In the genomic region with DNA sequence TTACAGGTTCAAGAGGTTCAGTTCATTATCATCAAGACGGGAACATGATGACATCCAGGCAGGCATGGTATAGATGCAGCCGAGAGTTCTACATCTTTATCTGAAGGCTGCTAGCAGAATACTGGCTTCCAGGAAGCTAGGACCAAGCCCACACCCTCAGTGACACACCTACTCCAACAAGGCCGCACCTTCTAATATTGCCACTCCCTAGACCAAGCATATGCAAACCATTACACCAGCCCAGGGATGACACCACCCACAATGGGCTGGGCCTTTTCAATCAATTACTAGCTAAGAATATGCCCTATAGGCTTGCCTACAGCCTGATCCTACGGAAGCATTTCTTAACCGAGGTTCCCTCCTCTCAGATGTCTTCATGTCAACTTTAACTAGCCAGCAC, we compare ENCODE assay signal across 19 mouse cellular contexts. TPM values are rescaled to one million over a fixed set of nuclear protein-coding genes. Genes with fewer than 3 reads are reported as not detected.
DNase-seq lines count a peak whose midpoint lies in the region; ATAC-seq and TF ChIP-seq lines count a peak whose summit lies in the region.
"Had no signal": no experiment of that assay in that cellular context is flagged by ENCODE, and none has a peak within 500 bp of the region (broad histone marks: within the 10 kb centered on the region; RNA-seq: fewer than 3 reads in every experiment).

No protein-coding gene starts in this region.

- peak; percentile 59 for DNase-seq in MEL (ENCODE audit: low read depth, low spot score)
- DNase-seq in intestine, embryonic 14.5 days (ENCODE audit: low spot score) = no peak
- DNase-seq in liver, embryonic 13.5 days = peak; percentile 37
- no peak for DNase-seq in yolk sac, embryonic 10.5 days (ENCODE audit: low spot score)
- no peak for DNase-seq in layer of hippocampus, adult 11-12 months (ENCODE audit: low spot score)
- DNase-seq in layer of hippocampus, adult 8-10 months (ENCODE audit: low spot score in 2 of 2) = no peak
- DNase-seq: cerebellum, adult 9-11 months; lung, adult 18-20 months had no signal

- H3K79me2 ChIP-seq in MEL (ENCODE audit: control insufficient read depth, insufficient read depth, low read length, poor library complexity) = no peaks in the 10 kb centered on the region

- no peaks in the 10 kb centered on the region for H3K9me3 ChIP-seq in MEL (replicated peaks; ENCODE audit: insufficient read depth, low read length)
- H3K9me3 ChIP-seq in intestine, embryonic 14.5 days (ENCODE audit: control insufficient read depth, low read length) = no peaks in the 10 kb centered on the region
- 0 out of 2 replicates have a peak, but pooled peaks cover 4% of the 10 kb centered on the region for H3K9me3 ChIP-seq in liver, embryonic 13.5 days (replicated peaks)
- H3K9me3 ChIP-seq in stomach, embryonic 15.5 days = no peaks in the 10 kb centered on the region
- H3K9me3 ChIP-seq: embryonic facial prominence, embryonic 12.5 days; forebrain, embryonic 13.5 days; hindbrain, embryonic 12.5 days; limb, embryonic 10.5 days had no signal

- TF ChIP-seq RAD21 in MEL (IDR thresholded peaks at IDR 0.05; ENCODE audit: low read depth, low read length) = no peak

- H3K27me3 ChIP-seq in MEL (ENCODE audit: control insufficient read depth in 1 of 2, insufficient read depth in 2 of 2, low read length in 2 of 2) = no peaks in the 10 kb centered on the region
- no peaks in the 10 kb centered on the region for H3K27me3 ChIP-seq in intestine, embryonic 14.5 days (replicated peaks; ENCODE audit: control insufficient read depth, insufficient read depth, low read length)
- H3K27me3 ChIP-seq in liver, embryonic 13.5 days = peaks cover 19% of the 10 kb centered on the region
- no peaks in the 10 kb centered on the region for H3K27me3 ChIP-seq in stomach, embryonic 15.5 days (replicated peaks)
- H3K27me3 ChIP-seq: forebrain, embryonic 13.5 days had no signal

- H3K4me3 ChIP-seq in MEL (ENCODE audit: control insufficient read depth in 1 of 2, insufficient read depth in 1 of 2, low read depth in 2 of 2, low read length in 2 of 2) = no peak overlapping the region
- no peak overlapping the region for H3K4me3 ChIP-seq in intestine, embryonic 14.5 days (ENCODE audit: low read depth, low read length)
- no peak overlapping the region for H3K4me3 ChIP-seq in liver, embryonic 13.5 days (replicated peaks)
- no peak overlapping the region for H3K4me3 ChIP-seq in stomach, embryonic 15.5 days (replicated peaks)
- H3K4me3 ChIP-seq: embryonic facial prominence, embryonic 12.5 days; erythroblast, embryonic 14.5 days; forebrain, embryonic 13.5 days; hindbrain, embryonic 12.5 days; left cerebral cortex, adult 2 months; limb, embryonic 10.5 days had no signal

- no peak overlapping the region for H3K27ac ChIP-seq in MEL (ENCODE audit: control insufficient read depth, low read depth, low read length)
- H3K27ac ChIP-seq in intestine, embryonic 14.5 days (ENCODE audit: low read depth) = no peak overlapping the region
- H3K27ac ChIP-seq in liver, embryonic 13.5 days = no peak overlapping the region
- H3K27ac ChIP-seq in stomach, embryonic 15.5 days = no peak overlapping the region
- H3K27ac ChIP-seq: embryonic facial prominence, embryonic 12.5 days; forebrain, embryonic 13.5 days; hindbrain, embryonic 12.5 days; kidney, postnatal 0 days; left cerebral cortex, adult 2 months; limb, embryonic 10.5 days had no signal

- no peak for TF ChIP-seq POLR2A in MEL (IDR thresholded peaks at IDR 0.05; ENCODE audit: control insufficient read depth in 1 of 2, insufficient read depth in 1 of 2, low read depth in 1 of 2, low read length in 2 of 2, poor library complexity in 1 of 2)

- peaks cover 0 to 6% of the 10 kb centered on the region in 2 experiments; a peak in 2 of 4 replicates for H3K4me1 ChIP-seq in MEL (ENCODE audit: control insufficient read depth in 1 of 2, insufficient read depth in 2 of 2, low read length in 2 of 2)
- H3K4me1 ChIP-seq in intestine, embryonic 14.5 days (replicated peaks; ENCODE audit: control insufficient read depth, insufficient read depth, low read length) = no peaks in the 10 kb centered on the region; the same call in 1 of the 2 replicates
- peaks cover 28% of the 10 kb centered on the region for H3K4me1 ChIP-seq in liver, embryonic 13.5 days (replicated peaks)
- H3K4me1 ChIP-seq in stomach, embryonic 15.5 days = peaks cover 8% of the 10 kb centered on the region; the same call in 1 of the 2 replicates

- no peak for TF ChIP-seq EP300 in MEL (IDR thresholded peaks at IDR 0.05; ENCODE audit: low read depth in 1 of 2, low read length in 2 of 2)

- H3K36me3 ChIP-seq in MEL (ENCODE audit: control insufficient read depth in 1 of 2, insufficient read depth in 2 of 2, low read length in 2 of 2) = peaks cover 0 to 3% of the 10 kb centered on the region in 2 experiments; a peak in 2 of 4 replicates
- H3K36me3 ChIP-seq in intestine, embryonic 14.5 days (ENCODE audit: control insufficient read depth, insufficient read depth, low read length) = no peaks in the 10 kb centered on the region
- no peaks in the 10 kb centered on the region for H3K36me3 ChIP-seq in liver, embryonic 13.5 days
- no peaks in the 10 kb centered on the region for H3K36me3 ChIP-seq in stomach, embryonic 15.5 days
- H3K36me3 ChIP-seq: embryonic facial prominence, embryonic 12.5 days; G1E; hindbrain, embryonic 12.5 days; limb, embryonic 10.5 days had no signal

- ATAC-seq in intestine, embryonic 14.5 days (replicated peaks; ENCODE audit: low FRiP score, low TSS enrichment, low read depth) = 0 out of 2 replicates have a peak, but pooled peaks have one; percentile 38
- ATAC-seq in liver, embryonic 13.5 days (ENCODE audit: low read depth) = peak; percentile 85
- peak; percentile 44; the same call in 1 of the 2 replicates for ATAC-seq in stomach, embryonic 15.5 days (ENCODE audit: insufficient read depth, low FRiP score, low read depth)
- ATAC-seq: forebrain, embryonic 13.5 days; inflammation-experienced regulatory T-cells, adult 6 months; midbrain, embryonic 16.5 days had no signal

- H3K4me2 ChIP-seq in intestine, embryonic 14.5 days (ENCODE audit: low read length) = no peak overlapping the region
- no peak overlapping the region for H3K4me2 ChIP-seq in liver, embryonic 13.5 days
- no peak overlapping the region for H3K4me2 ChIP-seq in stomach, embryonic 15.5 days
- H3K4me2 ChIP-seq: embryonic facial prominence, embryonic 12.5 days; forebrain, embryonic 13.5 days; hindbrain, embryonic 12.5 days had no signal

- 84% methylated on average over 5 of the region's 5 CpGs for WGBS in intestine, embryonic 14.5 days
- WGBS in liver, embryonic 13.5 days (ENCODE audit: insufficient replicate concordance) = 46% methylated on average over 5 of the region's 5 CpGs
- 75% methylated on average over 5 of the region's 5 CpGs for WGBS in stomach, embryonic 15.5 days

- TF ChIP-seq CTCF in MEL (IDR thresholded peaks at IDR 0.05 in 2 of 3, conservative IDR thresholded peaks at IDR 0.05 in 1 of 3; ENCODE audit: control insufficient read depth in 1 of 3, insufficient read depth in 1 of 3, low read depth in 2 of 3, low read length in 3 of 3, poor library complexity in 1 of 3, severe bottlenecking in 1 of 3) = no peak

- no peak overlapping the region for H3K9ac ChIP-seq in MEL (ENCODE audit: control insufficient read depth, low read depth, low read length, poor library complexity, severe bottlenecking)
- no peak overlapping the region for H3K9ac ChIP-seq in intestine, embryonic 14.5 days (ENCODE audit: low read length)
- H3K9ac ChIP-seq in liver, embryonic 13.5 days = no peak overlapping the region
- no peak overlapping the region for H3K9ac ChIP-seq in stomach, embryonic 15.5 days
- H3K9ac ChIP-seq: embryonic facial prominence, embryonic 12.5 days; forebrain, embryonic 13.5 days; hindbrain, embryonic 12.5 days had no signal

TF ChIP-seq in MEL, 35 proteins besides CTCF, POLR2A, EP300 and RAD21:
- TF ChIP-seq CHD1 (IDR thresholded peaks at IDR 0.05; ENCODE audit: low read depth, low read length) (no peak), USF2 (IDR thresholded peaks at IDR 0.05; ENCODE audit: borderline replicate concordance in 1 of 2, insufficient read depth in 1 of 2, low read depth in 1 of 2, low read length in 2 of 2) (no peak), UBTF (IDR thresholded peaks at IDR 0.05; ENCODE audit: borderline replicate concordance, insufficient read depth, low read depth, low read length) (no peak), RCOR1 (IDR thresholded peaks at IDR 0.05; ENCODE audit: low read depth, low read length) (no peak), KAT2A (conservative IDR thresholded peaks at IDR 0.05; ENCODE audit: low read depth, low read length) (no peak), ELF1 (IDR thresholded peaks at IDR 0.05; ENCODE audit: low read depth, low read length) (no peak)

RNA-seq across cellular contexts. Expression of gene Bdh1, which starts 42.9 kb away (rescaled TPM):
- 67.5 and 73.4 TPM in 2 replicates for total RNA-seq in MEL (2012; rRNA removed)
- polyA plus RNA-seq in MEL (2012; ENCODE audit: insufficient read depth in 1 of 2, insufficient read length in 2 of 2, low read depth in 1 of 2, low replicate concordance in 2 of 2, missing spikeins in 1 of 2) = 100 to 1,000 TPM in 1 of 2 experiments, not detected in 1; 187 TPM
- 55.6 and 68.3 TPM in 2 replicates for polyA plus RNA-seq in intestine, embryonic 14.5 days (2014; fragmentation: Nextera tagmentation; extraction: Ambion mirVana)
- 56.7 and 61.3 TPM in 2 replicates for polyA plus RNA-seq in liver, embryonic 13.5 days (2015; fragmentation: Nextera tagmentation; extraction: Ambion mirVana)
- polyA plus RNA-seq in stomach, embryonic 15.5 days (2015; fragmentation: Nextera tagmentation; extraction: Ambion mirVana) = 62.6 and 85.6 TPM in 2 replicates
- total RNA-seq in layer of hippocampus, adult 8-10 months (2022) = 100 to 1,000 TPM in 2 of 4 experiments, 10 to 100 TPM in 2; 71.2 to 114 (median 102) TPM
- polyA plus RNA-seq: G1E had no signal

Comparison
In these comparisons a context has a peak if more than half of its experiments do, and no peak if none do; other contexts are left out.
1. DNase-seq: peak in MEL (single experiment) and liver, embryonic 13.5 days (single experiment); none in intestine, embryonic 14.5 days (single experiment), yolk sac, embryonic 10.5 days (single experiment), layer of hippocampus, adult 11-12 months (single experiment) and layer of hippocampus, adult 8-10 months (0 of 2).
2. Peak in every context shown above with its lines, with median percentiles within 50 percentile points of each other: ATAC-seq.